Mouse (Mus musculus) right cerebral cortex, postnatal 10 days (tissue): Measurements from ENCODE around the gene Elf3.
"Not testable (repeated sequence)": the region's sequence is repeated elsewhere in the genome, so short reads cannot be mapped to it uniquely, and the experiment has no call there.

Source experiments
- DNase-seq, 2 experiments: peaks; one replicate each; pipeline ENCODE4 v3.0.0; 2021; ENCODE audit warnings: low spot score in 2 of 2

Elf3 gene

DNA sequence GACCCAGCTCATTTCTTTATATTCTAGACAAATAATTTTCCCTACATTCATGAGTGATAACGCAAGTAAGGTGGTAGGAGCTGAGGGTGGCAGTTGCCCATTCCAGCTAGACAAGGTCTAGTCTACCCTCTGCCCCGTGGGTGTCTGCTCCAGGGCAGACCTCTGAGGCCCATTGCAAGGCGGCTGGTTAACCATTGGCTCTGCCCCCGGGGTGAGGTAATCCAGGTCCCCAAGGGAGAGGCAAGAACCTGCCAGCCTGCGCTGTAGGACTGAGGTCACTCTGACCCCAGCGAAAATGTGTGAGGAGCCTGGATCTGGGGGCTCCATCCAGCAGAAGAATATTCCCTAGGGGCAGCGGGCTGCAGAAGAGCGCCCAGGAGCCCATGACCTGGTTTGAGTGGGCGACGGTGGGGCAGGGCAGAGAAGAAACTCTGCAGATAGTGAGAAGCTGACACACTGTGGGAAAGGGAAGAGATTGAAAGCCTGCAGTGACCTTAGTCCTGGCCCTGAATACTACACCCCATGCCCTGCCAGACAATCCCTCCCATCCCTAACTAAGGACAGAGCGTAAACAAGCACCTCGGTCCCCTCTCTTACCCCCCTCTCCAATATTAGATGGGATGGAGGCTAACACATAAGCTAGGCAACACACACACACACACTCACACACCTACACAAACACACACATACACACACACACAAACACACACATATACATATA is 21.1 kb downstream of the Elf3 start:
- DNase-seq, result no peak

GRCm38 (mm10) chr1:135234771-135235170 is 23.6 kb downstream of the Elf3 start:
- DNase-seq, result no peak

- no peak for DNase-seq
Measured at GRCm38 (mm10) chr1:135233961-135234360, 24.4 kb downstream of the Elf3 start.

- DNase-seq, result not testable (repeated sequence)
Measured at GRCm38 (mm10) chr1:135231878-135232277, 26.5 kb downstream of the Elf3 start.

DNA sequence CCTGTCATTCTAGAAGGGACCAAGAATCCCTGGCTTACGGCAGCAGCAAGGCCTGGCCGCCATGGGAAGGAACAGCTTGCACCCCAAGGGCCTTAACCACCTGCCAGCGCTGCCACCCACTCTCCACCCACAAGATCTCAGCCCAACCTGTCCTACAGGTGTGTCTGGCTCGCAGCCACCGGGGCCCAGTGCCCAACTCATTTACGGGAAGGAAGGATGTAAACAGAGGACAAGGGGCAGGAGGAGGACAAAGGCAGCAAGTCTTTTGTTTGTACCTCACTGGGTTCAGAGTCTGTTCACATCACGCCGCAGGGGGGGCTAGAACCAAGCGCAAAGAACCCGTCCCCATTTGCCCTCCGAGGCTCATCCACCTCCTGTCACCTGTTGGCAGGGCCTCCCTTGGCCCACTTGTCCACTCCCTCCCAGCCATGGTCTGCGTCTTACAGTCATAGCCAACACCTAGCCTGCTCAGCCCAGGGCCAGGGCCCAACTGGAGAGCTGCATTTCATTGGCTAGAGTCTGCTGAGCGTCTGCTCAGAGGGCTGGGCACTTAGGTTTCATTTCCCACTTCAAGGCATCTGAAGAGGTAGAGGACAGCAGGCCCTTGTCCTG is 30.9 kb downstream of the Elf3 start:
- DNase-seq, result no peak

DNA sequence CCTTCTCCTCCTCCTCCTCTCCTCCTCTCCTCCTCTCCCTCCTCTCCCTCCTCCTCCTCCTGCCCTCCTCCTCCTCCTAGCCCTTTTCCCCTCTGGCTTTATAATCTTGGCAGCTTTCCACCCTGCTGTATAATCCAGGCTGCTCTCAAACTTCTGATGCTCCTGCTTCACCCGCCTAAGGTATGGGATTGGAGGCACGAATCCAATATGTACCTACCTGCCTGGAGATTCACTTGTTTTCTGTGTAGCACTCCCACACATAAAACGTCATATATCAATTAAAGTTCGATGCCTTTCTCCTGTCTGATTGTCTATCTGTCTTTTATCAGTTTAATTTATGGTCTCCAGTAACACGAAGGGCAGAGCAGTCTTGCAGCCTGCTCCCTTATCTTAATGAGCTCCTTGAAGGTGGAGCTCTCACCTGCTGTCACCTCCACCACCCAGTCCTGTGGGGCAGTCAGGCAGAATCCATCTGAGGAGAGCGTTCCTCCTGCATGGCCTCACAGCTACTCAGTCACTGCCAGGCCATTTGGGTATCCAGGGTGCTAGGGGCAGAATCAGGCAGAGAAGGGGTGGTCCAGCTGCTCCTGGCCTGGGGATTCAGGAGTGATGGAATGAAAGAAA is 33.3 kb downstream of the Elf3 start:
- DNase-seq, result no peak

DNA sequence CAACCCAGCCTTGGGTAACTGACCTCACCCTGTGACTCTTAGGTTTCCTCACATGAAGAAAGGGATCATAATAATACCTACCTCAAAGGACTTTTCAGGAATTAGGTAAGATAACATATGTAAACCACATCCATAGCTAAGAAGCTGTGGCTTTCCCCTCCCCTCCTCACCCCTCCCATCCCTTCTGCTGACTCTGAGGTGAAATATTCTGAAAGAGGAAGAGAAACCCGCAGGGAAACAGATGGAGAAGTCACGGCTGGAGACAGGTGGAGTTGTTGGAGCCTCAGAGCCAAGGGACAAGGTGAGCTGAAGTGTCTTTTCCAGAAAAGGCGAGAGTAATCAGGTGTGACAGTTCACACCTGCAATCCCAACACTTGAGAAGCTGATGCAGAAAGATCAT is 34.2 kb downstream of the Elf3 start:
- no peak for DNase-seq

- DNase-seq, result no peak
Measured at GRCm38 (mm10) chr1:135217607-135218233, 40.6 kb downstream of the Elf3 start.

GRCm38 (mm10) chr1:135213772-135214640 is 44.4 kb downstream of the Elf3 start:
- no peak for DNase-seq

DNA sequence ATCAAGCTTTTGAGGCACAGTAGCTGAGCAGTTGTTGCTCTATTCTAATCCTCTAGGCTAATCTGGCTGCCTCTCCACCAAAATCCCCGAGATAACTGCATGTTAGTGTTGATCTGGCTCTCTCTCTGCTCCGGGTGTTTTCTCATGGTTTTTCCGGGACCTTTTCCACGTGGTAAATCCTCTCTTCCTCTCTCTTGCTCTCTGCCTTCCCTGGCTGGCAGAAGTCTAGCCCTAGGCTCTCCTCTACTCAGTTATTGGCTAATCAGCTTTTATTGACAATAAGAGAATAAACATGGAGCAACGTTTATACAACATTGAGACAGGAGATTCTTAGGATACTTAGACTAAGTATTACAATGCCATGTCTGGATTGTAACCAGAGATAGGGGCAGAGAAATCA is 47.9 kb downstream of the Elf3 start:
- no peak for DNase-seq

- no peak for DNase-seq
Measured at GRCm38 (mm10) chr1:135208716-135209115, 49.7 kb downstream of the Elf3 start.

GRCm38 (mm10) chr1:135206586-135207339 is 51.6 kb downstream of the Elf3 start:
- DNase-seq, result no peak

DNA sequence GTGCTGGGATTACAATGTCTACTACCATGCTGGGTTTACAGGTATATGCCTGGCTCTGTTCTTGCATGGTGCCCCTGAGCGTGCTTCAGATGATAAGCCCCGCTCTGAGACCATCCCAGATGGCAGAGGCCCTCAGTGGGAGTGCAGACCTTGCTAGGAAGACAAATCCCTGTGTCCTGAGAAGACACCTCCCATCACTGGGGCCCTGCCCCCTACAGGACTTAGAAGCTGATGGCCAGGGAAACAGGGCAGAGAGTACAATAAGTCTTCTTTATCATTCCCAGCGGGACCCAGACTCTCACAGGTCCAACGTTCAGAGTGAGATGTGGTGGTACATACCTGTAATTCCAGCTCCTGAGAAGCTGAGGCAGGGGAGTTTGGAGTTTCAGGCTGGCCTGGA is 53.1 kb downstream of the Elf3 start:
- DNase-seq, result no peak

- no peak for DNase-seq
Measured at GRCm38 (mm10) chr1:135204196-135205126, 53.9 kb downstream of the Elf3 start.
